Mouse (Mus musculus) layer of hippocampus, postnatal 14 days (tissue): ENCODE measurements around the gene Gm8122. TPM values are rescaled to one million over a fixed set of nuclear protein-coding genes. Genes with fewer than 3 reads are reported as not detected.
"Not testable (repeated sequence)": the region's sequence is repeated elsewhere in the genome, so short reads cannot be mapped to it uniquely, and the experiment has no call there.

Experiments used
- DNase-seq, 2 experiments: peaks; one replicate each; pipeline ENCODE4 v3.0.0; 2021 to 2022; ENCODE audit warnings: low spot score in 2 of 2, mixed read lengths in 1 of 2
- long read RNA-seq, 2 experiments: library from polyadenylated mRNA; stranded (forward); transcript quantifications; one replicate each; pipeline ENCODE4 v2.0.0; 2021
- total RNA-seq, 2 experiments: library from RNA; stranded (reverse); gene quantifications; 2 replicates each; pipeline ENCODE4 v1.2.3; 2021

Gene Gm8122
- not detected for total RNA-seq
- long read RNA-seq, experiment 1: 0 reads
- long read RNA-seq, experiment 2: 0 reads

- DNase-seq: not testable (repeated sequence)
Observed at GRCm38 (mm10) chr14:43235204-43235603, at the start of gene Gm8122. Gene Gm8122 (minus strand): TSS chr14:43235304.

GRCm38 (mm10) chr14:43278681-43279080 lies 43.6 kb upstream of the Gm8122 start:
- DNase-seq: not testable (repeated sequence)

DNA sequence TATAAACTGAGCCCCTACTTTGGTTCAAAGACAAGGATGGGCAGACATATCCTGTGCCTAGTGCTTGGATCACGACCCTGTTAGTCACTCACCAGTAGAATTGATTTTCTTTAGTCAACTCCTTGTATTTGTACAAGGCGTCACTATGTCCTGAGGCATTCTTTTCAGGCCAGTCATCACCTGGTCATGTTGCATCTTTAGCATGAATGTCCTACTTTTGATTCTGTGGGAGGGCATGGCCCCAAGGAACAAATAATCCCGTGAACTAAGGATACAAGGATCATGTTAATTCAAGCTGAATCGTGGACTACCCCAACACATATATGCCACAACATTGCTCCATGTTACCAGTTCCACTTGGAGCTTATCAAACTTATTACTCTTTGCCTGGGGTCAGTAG lies 43.0 kb upstream of the Gm8122 start:
- not testable (repeated sequence) for DNase-seq

GRCm38 (mm10) chr14:43277468-43277867 lies 42.4 kb upstream of the Gm8122 start:
- DNase-seq: not testable (repeated sequence)

- not testable (repeated sequence) for DNase-seq
Observed at GRCm38 (mm10) chr14:43275752-43276151, 40.6 kb upstream of the Gm8122 start.

- not testable (repeated sequence) for DNase-seq
Observed at GRCm38 (mm10) chr14:43274986-43275511, 39.9 kb upstream of the Gm8122 start, which contains the start of gene Gm9732. Gene Gm9732 (plus strand): TSS chr14:43275036.

GRCm38 (mm10) chr14:43273161-43273560 lies 38.1 kb upstream of the Gm8122 start:
- not testable (repeated sequence) for DNase-seq

- not testable (repeated sequence) for DNase-seq
Observed at GRCm38 (mm10) chr14:43269211-43269610, 34.1 kb upstream of the Gm8122 start.

- DNase-seq: not testable (repeated sequence)
Observed at GRCm38 (mm10) chr14:43268521-43269084, 33.5 kb upstream of the Gm8122 start.

GRCm38 (mm10) chr14:43263421-43263820 lies 28.3 kb upstream of the Gm8122 start:
- DNase-seq: not testable (repeated sequence)

DNA sequence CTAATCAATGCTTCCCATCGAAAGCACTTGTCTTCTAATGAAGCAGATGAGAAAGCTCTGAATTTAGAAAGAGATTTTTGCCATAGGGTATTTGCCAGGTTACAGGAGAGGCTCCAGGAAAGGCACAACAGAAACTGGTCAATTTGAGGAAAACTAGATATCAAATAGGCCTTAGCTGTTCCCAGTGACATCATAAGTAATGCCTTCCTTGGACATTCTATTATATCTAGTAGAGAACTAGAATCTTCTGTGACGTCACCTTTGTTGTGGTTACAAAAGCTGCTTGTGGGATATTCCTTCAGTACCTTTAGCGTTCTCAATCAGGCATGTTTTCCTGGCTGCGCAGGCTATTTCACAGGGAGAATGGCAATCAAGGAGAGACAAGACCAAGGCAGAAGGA lies 23.2 kb upstream of the Gm8122 start, which contains the start of gene Gm8126:
Gene Gm8126 (plus strand): TSS at position 301 of the 400 bp plus-strand sequence.
- not testable (repeated sequence) for DNase-seq

GRCm38 (mm10) chr14:43256511-43256910 lies 21.4 kb upstream of the Gm8122 start:
- not testable (repeated sequence) for DNase-seq

GRCm38 (mm10) chr14:43250549-43251253 lies 15.6 kb upstream of the Gm8122 start:
- DNase-seq: not testable (repeated sequence)

GRCm38 (mm10) chr14:43249611-43250170 lies 14.6 kb upstream of the Gm8122 start:
- not testable (repeated sequence) for DNase-seq

DNA sequence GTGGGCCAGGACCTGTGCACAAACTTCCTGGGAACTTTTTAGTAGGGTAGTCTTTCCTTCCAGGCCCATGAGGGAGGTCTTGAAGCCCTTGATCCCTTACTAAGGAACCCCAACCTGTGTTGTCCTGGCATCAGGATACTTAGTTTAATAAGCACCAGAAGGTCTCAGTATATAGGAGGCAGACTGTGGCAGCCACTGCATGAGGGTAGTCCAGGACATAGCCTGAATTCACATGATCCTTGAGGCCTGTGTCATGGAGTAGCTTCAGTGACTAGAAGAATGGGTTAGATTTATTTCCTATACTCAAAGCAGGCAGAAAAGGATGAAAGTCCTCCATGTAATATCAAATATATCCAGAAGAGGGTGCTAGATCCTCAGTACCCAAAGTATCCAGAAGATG lies 2.7 kb upstream of the Gm8122 start:
- not testable (repeated sequence) for DNase-seq

Other genes starting within 250 kb of the Gm8122 start
- gene Gm8082, start 241.7 kb downstream of the Gm8122 start, total RNA-seq: not detected
- gene Gm10376, start 219.7 kb downstream of the Gm8122 start, total RNA-seq: under 1 TPM in 1 of 2 experiments, not detected in 1; 0.81 TPM
- gene Gm8094, start 158.7 kb downstream of the Gm8122 start, total RNA-seq: not detected
- not detected for gene Gm8104, start 134.7 kb downstream of the Gm8122 start, total RNA-seq
- gene Gm7233, start 55.4 kb downstream of the Gm8122 start, total RNA-seq: not detected
- under 1 TPM; 0.23 to 0.29 TPM for gene Gm8126, start 23.3 kb upstream of the Gm8122 start, total RNA-seq
- not detected for gene Gm9732, start 39.7 kb upstream of the Gm8122 start, total RNA-seq
- not detected for gene Gm8127, start 58.5 kb upstream of the Gm8122 start, total RNA-seq
- gene 1700001F09Rik, start 112.5 kb upstream of the Gm8122 start, total RNA-seq: 1 to 10 TPM in 1 of 2 experiments, under 1 TPM in 1; 0.44 to 1.7 TPM
- not detected for gene Gm8138, start 181.0 kb upstream of the Gm8122 start, total RNA-seq